Mouse (Mus musculus): ENCODE data around the gene Sgcd.

GRCm38 (mm10) chr11:47804101-47804715 lies 184.6 kb downstream of the Sgcd start:
- TF ChIP-seq CTCF (IDR thresholded peaks at IDR 0.05; ENCODE audit: borderline replicate concordance, extremely low read depth, insufficient read depth, insufficient read length) (no peak), POLR2A (IDR thresholded peaks at IDR 0.05; ENCODE audit: borderline replicate concordance, extremely low read depth, insufficient read depth, insufficient read length, poor library complexity, severe bottlenecking) (no peak)
